Mouse (Mus musculus) liver, embryonic 14.5 days (tissue): ENCODE measurements around the gene Bglap2. TPM values are rescaled to one million over a fixed set of nuclear protein-coding genes. Genes with fewer than 3 reads are reported as not detected.

Experiments used
- ATAC-seq: fragments of 200-750 bp; cut with Nextera tagmentation; 2 replicates; pipeline ENCODE4 v1.8.0; 2017; ENCODE audit warnings: moderate number of reproducible peaks, mild to moderate bottlenecking, moderate library complexity; ENCODE audit not compliant: insufficient read depth
- DNase-seq, 3 experiments: peaks; one replicate each; pipeline ENCODE4 v3.0.0-alpha.2; 2012 to 2013; ENCODE audit warnings: low read depth in 3 of 3, low spot score in 3 of 3
- H3K27ac ChIP-seq: fragments of 300-500 bp; sonication (generic); 2 replicates; pipeline ENCODE4 v1.5.1; 2014; ENCODE audit warnings: moderate library complexity, mild to moderate bottlenecking, control low read depth, inconsistent platforms
- H3K27me3 ChIP-seq: fragments of 300-500 bp; sonication (generic); 2 replicates; pipeline ENCODE4 v1.6.1; 2014; ENCODE audit warnings: mild to moderate bottlenecking, low read length, moderate library complexity; ENCODE audit not compliant: control insufficient read depth, insufficient read depth
- H3K36me3 ChIP-seq: fragments of 300-500 bp; sonication (generic); replicated peaks from 2 replicates; pipeline ENCODE4 v1.6.1; 2014; ENCODE audit warnings: low read depth; ENCODE audit not compliant: control insufficient read depth, insufficient read depth
- H3K4me1 ChIP-seq, 2 experiments: fragments of 200-500 bp in 1 of 2; fragments of 300-500 bp in 1 of 2; sonication (generic) in 1 of 2; replicated peaks; 2 replicates each; pipeline ENCODE4 v1.6.1; 2012 to 2014; ENCODE audit warnings: antibody characterized with exemption in 1 of 2, inconsistent platforms in 1 of 2, low read length in 1 of 2; ENCODE audit not compliant: control insufficient read depth in 2 of 2, insufficient read depth in 2 of 2
- H3K4me2 ChIP-seq: fragments of 300-500 bp; sonication (generic); 2 replicates; pipeline ENCODE4 v1.6.1; 2014; ENCODE audit warnings: low read depth, mild to moderate bottlenecking, control low read depth, moderate library complexity
- H3K4me3 ChIP-seq, 2 experiments: fragments of 200-500 bp in 1 of 2; fragments of 300-500 bp in 1 of 2; sonication (generic) in 1 of 2; 2 replicates each; pipeline ENCODE4 v1.5.1; 2012 to 2014; ENCODE audit warnings: low read depth in 2 of 2, low read length in 2 of 2, mild to moderate bottlenecking in 2 of 2, control low read depth in 1 of 2, inconsistent platforms in 1 of 2, moderate library complexity in 1 of 2; ENCODE audit not compliant: insufficient read depth in 1 of 2
- H3K9ac ChIP-seq: fragments of 300-500 bp; sonication (generic); replicated peaks from 2 replicates; pipeline ENCODE4 v1.6.1; 2014; ENCODE audit warnings: mild to moderate bottlenecking, control low read depth, moderate library complexity
- H3K9me3 ChIP-seq: fragments of 300-500 bp; sonication (generic); 2 replicates; pipeline ENCODE4 v1.6.1; 2016; ENCODE audit warnings: low read length, mixed read lengths; ENCODE audit not compliant: control insufficient read depth
- CTCF ChIP-seq: IDR thresholded peaks from 2 replicates; pipeline ENCODE4 v1.5.1; 2016; ENCODE audit warnings: antibody characterized with exemption, low read depth, control low read depth
- EP300 ChIP-seq: IDR thresholded peaks from 2 replicates; pipeline ENCODE4 v1.6.1; 2016; ENCODE audit warnings: antibody characterized with exemption, low read depth
- WGBS: fragments of 180-500 bp; shearing (Covaris S2); extraction: QIAGEN DNeasy Blood & Tissue Kit; methylation state at CpG from one replicate; pipeline ENCODE4 v1.1.7; 2014; ENCODE audit not compliant: insufficient replicate concordance; 5-methylcytosine and 5-hydroxymethylcytosine counted together
- polyA plus RNA-seq, 2 experiments: library from polyadenylated mRNA; depleted of rRNA in 1 of 2; stranded (reverse) in 1 of 2; unstranded in 1 of 2; fragments of >200 nt; fragmentation: Nextera tagmentation in 1 of 2; extraction: Ambion mirVana in 1 of 2; gene quantifications; 2 replicates each; pipeline versions ENCODE4 v1.2.1 to v1.2.3; 2012 to 2014

Gene Bglap2
- polyA plus RNA-seq, 2 experiments, result not detected

DNA sequence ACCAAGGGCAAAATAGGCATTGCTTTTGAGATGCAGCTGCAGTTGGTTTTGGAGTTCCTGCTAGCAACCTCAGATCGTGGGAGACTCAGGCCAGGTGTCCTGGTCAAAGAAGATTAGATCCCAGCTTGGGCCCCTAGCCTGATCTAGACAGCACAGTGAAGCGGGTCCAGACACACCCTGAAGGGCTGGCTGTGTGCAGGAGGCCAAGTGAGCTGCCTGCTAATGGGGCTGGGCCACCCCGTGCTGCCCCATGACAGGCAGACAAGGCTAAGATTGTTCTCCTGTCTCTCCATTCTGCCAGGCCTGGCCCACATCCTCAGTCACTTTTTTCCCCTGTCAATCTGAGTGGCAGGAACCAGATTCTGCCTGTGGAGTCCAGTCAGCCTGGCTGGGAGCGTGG is 14.8 kb downstream of the Bglap2 start:
- no peak for TF ChIP-seq CTCF
- TF ChIP-seq EP300, result peak; percentile 79
- DNase-seq (peak; percentile 79 to 83 (median 80)), ATAC-seq (peak; percentile 92)
- Histone ChIP-seq H3K4me1 (peaks cover 32 to 37% of the 10 kb centered on the region in 2 experiments), H3K36me3 (peaks cover 38% of the 10 kb centered on the region), H3K27me3 (peaks cover 17% of the 10 kb centered on the region), H3K9me3 (no peaks in the 10 kb centered on the region), H3K4me2 (peak overlapping the region; percentile 73), H3K4me3 (peak overlapping the region in 1 of 2 experiments; percentile 54; a peak in 2 of 4 replicates), H3K9ac (peak overlapping the region; percentile 46), H3K27ac (peak overlapping the region; percentile 89)
- 27% methylated on average over 4 of the region's 4 CpGs for WGBS

DNA sequence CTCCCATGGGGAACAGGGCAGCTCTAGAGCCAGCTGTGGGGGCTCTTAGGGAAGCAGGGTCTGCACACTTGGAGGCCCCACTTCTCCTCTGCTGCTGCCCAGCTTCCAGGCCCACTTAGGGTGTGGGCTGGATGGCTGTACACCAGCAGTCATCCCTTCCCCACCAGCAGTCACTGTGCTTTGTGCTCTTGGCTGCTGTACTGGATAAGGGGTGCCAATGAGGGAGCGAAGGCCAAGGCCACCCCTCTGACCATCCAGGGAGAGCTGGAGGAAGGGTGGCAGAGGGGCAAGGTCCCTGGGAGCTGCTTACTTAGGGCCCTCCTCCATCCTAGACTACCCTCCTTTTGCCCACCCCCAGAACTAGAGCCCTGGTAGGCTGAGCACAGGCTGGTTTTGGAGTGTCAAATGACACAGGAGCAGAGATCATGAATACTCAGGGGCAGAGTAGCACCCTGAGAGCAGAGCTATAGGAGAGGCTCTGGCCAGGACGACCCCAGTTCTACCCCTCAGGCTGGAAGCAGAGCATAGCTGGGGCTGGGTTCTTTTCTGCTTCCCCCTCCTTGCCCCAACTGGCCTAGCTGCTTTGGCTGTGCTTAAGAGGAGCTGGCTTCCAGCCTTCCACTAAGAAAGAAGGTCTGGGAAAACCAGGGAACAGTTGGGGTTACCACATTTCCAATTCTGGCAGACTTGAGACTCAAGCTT is 16.7 kb downstream of the Bglap2 start:
- ATAC-seq (no peak), DNase-seq (no peak)
- no peak overlapping the region for H3K4me2 ChIP-seq
- H3K27ac ChIP-seq, result peak overlapping the region; percentile 80
- no peaks in the 10 kb centered on the region for H3K9me3 ChIP-seq
- no peak overlapping the region; the same call in 1 of the 2 replicates for H3K9ac ChIP-seq
- 85% methylated on average over 2 of the region's 2 CpGs for WGBS
- peaks cover 32 to 37% of the 10 kb centered on the region in 2 experiments for H3K4me1 ChIP-seq
- peaks cover 17% of the 10 kb centered on the region for H3K27me3 ChIP-seq
- no peak overlapping the region for H3K4me3 ChIP-seq
- peaks cover 55% of the 10 kb centered on the region for H3K36me3 ChIP-seq
- no peak for TF ChIP-seq EP300
- TF ChIP-seq CTCF, result no peak

DNA sequence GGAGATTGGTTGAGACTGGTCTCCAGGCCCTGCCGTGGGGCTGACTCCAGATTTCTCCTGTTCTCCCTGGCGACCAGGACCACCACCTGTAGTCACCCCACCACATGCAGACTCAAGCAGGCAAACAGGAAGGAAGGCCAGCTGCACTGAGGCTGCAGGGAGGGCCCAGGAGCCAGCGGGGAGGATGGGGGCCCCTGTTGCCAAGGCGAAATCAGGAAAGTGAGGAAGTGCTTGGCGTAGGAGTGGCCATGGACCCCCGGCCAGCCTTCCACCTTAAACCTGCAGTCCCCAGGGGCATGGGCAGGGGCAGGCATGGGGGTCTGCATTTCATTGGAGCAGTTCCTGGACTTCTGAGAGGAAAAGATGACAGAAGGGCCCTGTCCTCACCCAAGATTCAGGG is 17.4 kb downstream of the Bglap2 start:
- WGBS, result 53% methylated on average over 6 of the region's 6 CpGs
- H3K36me3 ChIP-seq, result peaks cover 62% of the 10 kb centered on the region
- peaks cover 14% of the 10 kb centered on the region for H3K27me3 ChIP-seq
- no peak overlapping the region for H3K9ac ChIP-seq
- peaks cover 32 to 37% of the 10 kb centered on the region in 2 experiments for H3K4me1 ChIP-seq
- H3K4me2 ChIP-seq, result no peak overlapping the region
- ATAC-seq (no peak), DNase-seq (no peak)
- no peak overlapping the region for H3K4me3 ChIP-seq
- no peak overlapping the region for H3K27ac ChIP-seq
- no peaks in the 10 kb centered on the region for H3K9me3 ChIP-seq
- no peak for TF ChIP-seq CTCF
- no peak for TF ChIP-seq EP300

DNA sequence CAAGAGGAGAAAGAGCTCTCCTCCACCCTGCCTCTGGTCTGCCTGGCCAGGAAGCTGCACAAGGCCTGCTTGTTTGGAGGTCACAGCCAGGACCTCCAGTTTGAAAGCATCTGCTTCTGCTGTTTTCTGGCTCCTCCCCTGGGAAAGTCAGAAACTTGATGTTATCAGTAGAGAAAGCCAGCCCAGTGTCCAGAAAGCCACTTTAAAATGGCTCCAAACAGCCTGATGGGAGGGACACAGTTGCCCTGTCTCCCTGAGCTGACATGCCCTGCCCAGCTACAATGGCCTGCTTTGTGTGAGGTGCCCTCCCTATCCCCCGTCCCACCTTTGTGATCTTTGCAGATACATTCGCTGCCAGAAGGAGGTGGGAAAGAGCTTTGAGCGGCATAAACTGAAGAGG is 18.5 kb downstream of the Bglap2 start:
- ATAC-seq (no peak), DNase-seq (no peak)
- TF ChIP-seq CTCF (no peak), EP300 (no peak)
- Histone ChIP-seq H3K9me3 (no peaks in the 10 kb centered on the region), H3K27me3 (peaks cover 2% of the 10 kb centered on the region), H3K4me3 (no peak overlapping the region), H3K4me2 (no peak overlapping the region), H3K27ac (no peak overlapping the region), H3K36me3 (peaks cover 73% of the 10 kb centered on the region), H3K9ac (no peak overlapping the region), H3K4me1 (peaks cover 29 to 35% of the 10 kb centered on the region in 2 experiments)
- WGBS, result 81% methylated on average over 3 of the region's 3 CpGs

DNA sequence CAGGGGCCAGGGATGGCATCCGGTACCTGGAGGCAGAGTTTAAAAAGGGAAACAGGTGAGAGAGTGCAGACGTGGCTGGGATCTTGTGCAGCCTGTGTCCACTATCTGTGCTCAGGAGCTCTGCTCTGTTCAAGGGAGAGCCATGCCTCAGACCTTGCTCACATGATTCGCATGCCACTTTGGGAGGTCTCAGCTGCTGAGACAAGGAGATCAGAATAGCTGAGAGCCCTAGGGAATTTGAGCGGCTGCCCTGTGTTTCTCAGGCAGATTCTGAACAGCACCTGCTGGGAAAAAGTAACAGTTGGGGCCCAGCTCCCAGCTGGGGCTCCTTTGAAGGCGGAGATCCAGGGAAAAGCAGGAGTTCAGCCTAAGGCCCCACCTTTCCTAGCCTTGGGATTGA is 18.9 kb downstream of the Bglap2 start:
- no peak overlapping the region for H3K27ac ChIP-seq
- ATAC-seq (no peak), DNase-seq (no peak)
- no peaks in the 10 kb centered on the region for H3K9me3 ChIP-seq
- WGBS, result 75% methylated on average over 5 of the region's 5 CpGs
- no peak overlapping the region for H3K9ac ChIP-seq
- H3K4me2 ChIP-seq, result no peak overlapping the region
- H3K4me3 ChIP-seq, result no peak overlapping the region
- H3K4me1 ChIP-seq, result peaks cover 25 to 31% of the 10 kb centered on the region in 2 experiments
- H3K27me3 ChIP-seq, result no peaks in the 10 kb centered on the region
- TF ChIP-seq EP300 (no peak), CTCF (no peak)
- peaks cover 77% of the 10 kb centered on the region for H3K36me3 ChIP-seq
